Mouse (Mus musculus): Measurements from ENCODE around the gene Plekhs1.
A peak's percentile ranks its signal among the peaks of the same experiment; 100 is the strongest.

Gene Plekhs1

GRCm38 (mm10) chr19:56461522-56462101, at the start of gene Plekhs1:
TSS of gene Plekhs1 (plus strand) at chr19:56461640.
- no peak for DNase-seq (ENCODE audit: low spot score)

GRCm38 (mm10) chr19:56418404-56418803, 43.0 kb upstream of the Plekhs1 start:
- no peak for DNase-seq (ENCODE audit: low spot score)

- DNase-seq (ENCODE audit: low spot score), result no peak
Measured at GRCm38 (mm10) chr19:56419452-56419851, 42.0 kb upstream of the Plekhs1 start.

DNA sequence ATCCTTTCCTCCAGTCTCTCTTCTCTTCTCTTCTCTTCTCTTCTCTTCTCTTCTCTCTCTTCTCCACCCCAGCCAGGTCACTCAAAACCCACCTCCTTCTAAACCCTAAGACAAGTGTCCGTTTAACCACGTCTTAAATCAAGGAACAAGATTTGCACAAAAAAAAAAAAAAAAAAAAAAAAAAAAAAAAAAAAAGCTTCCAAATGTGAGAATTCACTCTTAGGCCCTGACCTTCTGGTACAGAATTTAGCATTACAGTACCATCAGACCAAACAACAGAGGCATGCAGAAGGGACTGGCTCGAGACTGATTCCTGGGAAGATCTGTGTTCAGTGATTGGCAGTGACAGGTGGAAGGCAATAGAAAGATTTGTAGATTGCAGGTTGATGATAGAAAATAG, 41.1 kb upstream of the Plekhs1 start:
- no peak for DNase-seq (ENCODE audit: low spot score)

- peak; percentile 93 for DNase-seq (ENCODE audit: low spot score)
Measured at GRCm38 (mm10) chr19:56422476-56423338, 38.7 kb upstream of the Plekhs1 start.

DNA sequence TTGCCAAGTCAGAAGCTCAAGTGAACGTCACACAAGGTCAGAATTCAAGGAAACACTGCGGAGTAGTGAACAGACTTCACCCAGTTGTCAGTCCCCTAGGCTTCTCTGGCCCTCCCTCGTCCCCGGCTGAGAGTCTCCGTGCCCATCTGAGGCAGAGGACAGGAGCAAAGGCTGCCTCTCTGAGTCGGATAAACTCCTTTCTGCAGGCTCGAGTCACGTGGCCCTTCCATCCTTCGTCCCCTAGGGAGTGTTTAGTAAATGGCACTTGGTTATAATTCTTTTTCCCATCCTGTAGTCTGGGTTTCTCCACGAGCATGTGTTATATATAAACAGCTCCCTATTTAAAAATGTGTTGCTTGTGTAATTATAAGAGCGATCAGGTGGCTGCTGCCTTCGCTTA, 38.1 kb upstream of the Plekhs1 start:
- no peak for DNase-seq (ENCODE audit: low spot score)

DNA sequence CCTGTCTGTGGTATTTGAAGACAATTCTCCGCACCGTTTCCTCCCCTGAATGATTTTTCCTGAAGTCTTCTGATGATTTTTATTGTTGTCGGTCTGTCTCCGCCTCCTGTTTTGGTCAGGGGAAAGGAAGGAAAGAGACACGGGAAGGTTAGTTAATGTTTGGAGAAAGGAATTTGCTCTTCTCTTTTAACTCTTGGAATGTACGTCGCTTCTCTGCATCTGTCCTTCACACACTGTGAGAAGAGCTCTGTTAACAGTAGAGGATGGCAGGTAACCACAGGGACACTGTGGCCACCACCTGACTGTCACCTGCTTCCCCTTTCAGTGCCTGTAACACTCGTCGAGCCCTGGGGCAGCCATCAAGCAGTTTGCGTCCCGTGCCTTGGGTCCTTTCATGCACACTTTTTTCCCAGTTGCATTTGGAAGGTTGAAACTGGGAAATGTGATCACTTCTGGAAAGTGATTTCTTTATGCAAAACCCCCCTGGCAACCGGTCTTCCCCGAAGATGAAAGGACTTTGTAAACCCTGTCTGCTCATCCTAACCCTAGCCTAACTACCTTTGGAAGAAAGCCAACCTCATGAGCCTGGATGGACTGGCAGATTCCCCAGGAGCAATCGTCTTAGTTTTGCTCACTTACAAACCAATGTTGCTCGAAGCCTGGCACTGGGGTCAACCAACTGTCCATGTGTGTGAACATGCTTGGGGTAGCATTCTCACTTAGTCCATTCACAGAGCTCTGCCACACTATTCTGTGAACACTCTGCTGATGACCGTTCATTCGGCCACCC, 36.6 kb upstream of the Plekhs1 start:
- DNase-seq (ENCODE audit: low spot score), result no peak

GRCm38 (mm10) chr19:56425492-56425891, 35.9 kb upstream of the Plekhs1 start:
- peak; percentile 21 for DNase-seq (ENCODE audit: low spot score)

GRCm38 (mm10) chr19:56430369-56430768, 31.1 kb upstream of the Plekhs1 start:
- DNase-seq (ENCODE audit: low spot score), result peak; percentile 16

DNA sequence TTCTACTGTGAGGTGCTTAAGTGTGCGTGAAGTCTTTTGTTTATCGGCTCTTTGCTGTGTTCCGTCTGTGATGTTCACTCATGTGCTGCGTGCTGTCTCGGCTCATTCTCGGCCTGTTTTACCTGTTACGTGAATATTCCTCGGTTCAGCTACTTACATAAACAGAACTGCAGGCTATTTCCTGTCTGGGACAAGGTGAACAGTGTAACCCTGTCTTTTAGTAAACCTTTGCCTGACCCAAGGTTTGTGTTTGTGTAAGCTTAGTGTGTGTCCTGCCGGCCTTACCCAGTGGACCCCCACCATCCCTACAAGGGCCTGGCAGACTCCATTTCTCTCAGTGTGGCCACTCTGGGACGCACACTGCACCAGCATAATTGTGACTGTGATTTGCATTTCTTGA, 28.7 kb upstream of the Plekhs1 start:
- no peak for DNase-seq (ENCODE audit: low spot score)

GRCm38 (mm10) chr19:56433581-56433980, 27.9 kb upstream of the Plekhs1 start:
- no peak for DNase-seq (ENCODE audit: low spot score)

DNA sequence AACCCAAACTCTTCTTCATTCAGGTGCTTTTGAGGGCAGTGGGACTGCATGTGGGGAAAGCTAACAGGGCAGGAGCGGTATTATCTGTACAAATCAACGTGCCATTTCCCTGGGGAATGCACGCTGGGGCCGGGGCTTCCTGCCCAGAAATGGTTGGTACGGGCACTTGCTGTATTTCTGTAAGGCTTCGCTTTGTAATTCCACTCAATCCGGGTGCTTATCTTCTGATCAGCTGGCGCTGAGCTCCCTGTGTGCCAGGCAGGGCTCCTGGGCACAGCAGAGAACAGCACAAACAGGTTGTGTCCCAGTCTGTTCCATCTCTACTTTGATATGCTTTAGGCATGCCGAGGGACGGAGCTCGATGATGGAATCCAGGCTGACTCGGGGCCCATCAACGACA, 25.1 kb upstream of the Plekhs1 start:
- DNase-seq (ENCODE audit: low spot score), result no peak

GRCm38 (mm10) chr19:56438357-56439071, 22.9 kb upstream of the Plekhs1 start:
- no peak for DNase-seq (ENCODE audit: low spot score)

DNA sequence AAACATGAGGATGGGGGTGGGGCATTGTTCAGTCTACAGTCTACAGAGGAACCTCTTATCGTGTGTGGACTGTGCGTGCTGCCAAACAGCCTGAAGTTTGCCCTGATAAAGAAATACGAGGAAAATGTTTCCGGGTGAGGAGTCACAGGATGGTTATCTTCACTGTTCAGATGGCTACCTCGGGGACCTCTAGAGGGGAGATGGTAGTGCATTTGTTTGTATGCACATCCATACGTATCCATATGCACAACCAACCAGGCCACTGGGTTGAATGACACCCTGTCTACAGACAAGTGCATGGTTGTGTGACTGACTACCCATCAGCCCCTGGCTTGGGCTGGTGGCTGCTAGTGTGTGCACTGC, 22.4 kb upstream of the Plekhs1 start:
- DNase-seq (ENCODE audit: low spot score), result no peak

DNA sequence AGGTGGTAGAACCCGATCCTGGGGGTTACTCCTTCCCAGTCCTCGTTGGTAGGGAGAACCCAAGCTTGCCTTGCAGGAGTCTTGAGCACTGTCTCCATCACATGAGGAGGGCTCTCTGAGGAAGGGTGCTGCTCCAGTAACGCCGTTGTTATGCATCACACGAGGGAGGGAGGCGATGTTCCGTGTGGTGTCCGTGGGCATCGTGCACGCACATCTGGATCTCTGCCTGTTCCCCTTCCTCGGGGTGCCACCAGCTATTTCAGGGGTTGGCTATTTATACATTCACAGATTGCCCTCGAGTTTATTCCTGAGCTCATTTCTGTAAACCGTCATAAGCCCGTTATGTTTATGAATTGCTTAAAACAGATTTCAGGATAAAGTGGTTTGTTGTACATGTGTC, 18.0 kb upstream of the Plekhs1 start:
- no peak for DNase-seq (ENCODE audit: low spot score)

DNA sequence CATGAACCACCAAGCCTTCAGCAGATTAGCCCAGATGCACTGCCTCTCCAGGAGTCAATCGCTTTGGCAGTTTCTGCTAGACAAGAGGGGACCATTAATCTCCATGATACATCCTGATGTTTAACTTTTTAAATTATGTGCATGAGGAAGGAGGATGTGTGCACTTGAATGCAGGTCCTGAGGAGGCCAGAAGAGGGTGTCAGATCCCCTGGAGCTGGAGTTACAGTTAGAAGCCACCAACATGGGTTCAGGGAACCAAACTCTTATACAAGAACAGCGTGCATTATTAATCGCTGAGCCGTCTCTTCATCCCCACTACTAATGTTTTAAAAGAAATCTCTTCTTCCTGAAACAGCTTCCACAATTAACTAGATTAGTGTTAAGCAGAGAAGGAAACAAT, 12.7 kb upstream of the Plekhs1 start:
- no peak for DNase-seq (ENCODE audit: low spot score)

- no peak for DNase-seq (ENCODE audit: low spot score)
Measured at GRCm38 (mm10) chr19:56449537-56449936, 11.9 kb upstream of the Plekhs1 start.

DNA sequence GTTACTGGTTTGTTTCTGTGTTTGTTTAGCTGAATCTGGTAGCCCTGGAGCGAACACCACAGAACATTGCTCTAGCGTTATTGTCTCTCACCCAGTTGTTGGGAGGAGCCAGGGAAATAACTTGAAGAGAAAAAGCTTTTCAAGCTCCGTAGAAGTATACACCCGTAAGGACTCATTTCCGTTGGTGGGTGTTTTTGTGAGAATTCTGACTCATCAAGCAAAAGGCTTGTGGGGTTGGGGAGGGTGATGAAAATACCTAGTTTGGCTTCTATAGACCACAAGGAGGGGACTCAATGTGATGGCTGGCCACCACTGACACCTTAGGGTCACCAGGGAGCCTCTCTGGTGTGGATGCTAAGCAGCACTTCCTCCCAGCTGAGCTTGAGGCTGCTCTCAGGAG, 10.5 kb upstream of the Plekhs1 start:
- no peak for DNase-seq (ENCODE audit: low spot score)

- no peak for DNase-seq (ENCODE audit: low spot score)
Measured at GRCm38 (mm10) chr19:56451867-56452266, 9.6 kb upstream of the Plekhs1 start.

- no peak for DNase-seq (ENCODE audit: low spot score)
Measured at GRCm38 (mm10) chr19:56452421-56452820, 9.0 kb upstream of the Plekhs1 start.

DNA sequence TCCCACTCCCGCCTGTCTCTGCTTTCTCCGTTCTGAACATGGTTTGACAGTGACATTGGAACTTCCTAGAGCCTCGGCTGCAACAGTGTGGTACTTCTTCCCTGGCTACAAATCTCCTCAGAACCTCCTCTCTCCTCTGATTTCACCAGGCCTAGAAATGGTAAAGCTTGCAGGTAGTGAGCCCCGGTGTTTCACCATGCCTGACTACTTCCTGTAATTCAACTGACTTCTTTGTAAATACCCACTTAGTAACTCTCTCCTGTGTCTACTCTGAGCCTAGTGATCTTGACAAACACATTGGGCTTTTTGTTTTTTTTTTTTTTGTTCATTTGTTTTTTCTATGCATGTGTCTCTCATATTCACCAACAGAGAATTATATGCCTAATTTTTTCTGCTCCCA, 6.6 kb upstream of the Plekhs1 start:
- DNase-seq (ENCODE audit: low spot score), result no peak

DNA sequence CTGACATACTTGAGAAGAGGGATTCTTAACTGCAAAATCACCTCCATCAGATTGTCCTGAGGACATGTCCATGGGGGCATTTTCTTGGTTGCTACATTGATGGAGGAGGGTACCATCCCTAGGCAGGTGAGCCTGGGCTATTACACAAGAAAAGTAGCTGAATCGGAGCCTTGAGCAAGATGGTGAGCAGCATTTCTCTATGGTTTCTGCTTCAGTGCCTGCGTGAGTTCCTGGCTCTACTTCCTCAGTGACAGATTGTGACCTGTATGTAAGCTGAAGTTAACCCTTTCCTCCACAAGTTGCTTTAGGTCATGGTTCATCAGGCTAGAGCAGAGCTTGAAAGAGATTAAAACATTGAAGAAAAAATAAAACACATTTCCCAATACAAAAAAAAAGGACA, 6.1 kb upstream of the Plekhs1 start:
- peak; percentile 68 for DNase-seq (ENCODE audit: low spot score)

Measured in retina, embryonic 14.5 days (tissue).